ENCODE assay signal across 9 mouse cellular contexts in genomic region chr1:158596726-158597448, GRCm38 (mm10).
DNase-seq lines count a peak whose midpoint lies in the region; ATAC-seq and TF ChIP-seq lines count a peak whose summit lies in the region.
"Had no signal": no experiment of that assay in that cellular context is flagged by ENCODE, and none has a peak within 500 bp of the region (broad histone marks: within the 10 kb centered on the region; RNA-seq: fewer than 3 reads in every experiment).

No protein-coding gene starts in this region.

- peak; percentile 90 for ATAC-seq in kidney, embryonic 16.5 days (ENCODE audit: low FRiP score, low TSS enrichment)

- no peaks in the 10 kb centered on the region for H3K4me1 ChIP-seq in kidney, embryonic 16.5 days (ENCODE audit: insufficient read depth, low read length)
- no peaks in the 10 kb centered on the region for H3K4me1 ChIP-seq in lung, adult 2 months (ENCODE audit: control insufficient read depth, insufficient read depth, low read length)
- 0 out of 2 replicates have a peak, but pooled peaks cover 5% of the 10 kb centered on the region for H3K4me1 ChIP-seq in olfactory bulb, adult 2 months (ENCODE audit: control insufficient read depth, insufficient read depth, low read length)
- H3K4me1 ChIP-seq: liver, embryonic 13.5 days had no signal

- no peak overlapping the region for H3K27ac ChIP-seq in kidney, embryonic 16.5 days (ENCODE audit: low read length)
- no peak overlapping the region for H3K27ac ChIP-seq in olfactory bulb, adult 2 months (ENCODE audit: insufficient read depth, low read depth, low read length)
- H3K27ac ChIP-seq: liver, embryonic 13.5 days had no signal

- no peaks in the 10 kb centered on the region for H3K9me3 ChIP-seq in kidney, embryonic 16.5 days (ENCODE audit: low read length)
- H3K9me3 ChIP-seq: liver, embryonic 13.5 days had no signal

- TF ChIP-seq POLR2A in lung, adult 2 months (IDR thresholded peaks at IDR 0.05; ENCODE audit: borderline replicate concordance, extremely low read depth, low read depth, low read length), result no peak
- TF ChIP-seq POLR2A in olfactory bulb, adult 2 months (IDR thresholded peaks at IDR 0.05; ENCODE audit: insufficient read depth, low read depth, low read length), result no peak

- no peak overlapping the region for H3K4me3 ChIP-seq in kidney, embryonic 16.5 days (ENCODE audit: low read length)
- no peak overlapping the region for H3K4me3 ChIP-seq in lung, adult 2 months (replicated peaks; ENCODE audit: extremely low read depth, low read depth, low read length)
- H3K4me3 ChIP-seq in olfactory bulb, adult 2 months (ENCODE audit: insufficient read depth, low read depth, low read length), result no peak overlapping the region
- H3K4me3 ChIP-seq: liver, embryonic 13.5 days had no signal

- TF ChIP-seq CTCF in lung, adult 2 months (IDR thresholded peaks at IDR 0.05; ENCODE audit: insufficient read depth, low read length), result peak; percentile 26
- TF ChIP-seq CTCF in olfactory bulb, adult 2 months (IDR thresholded peaks at IDR 0.05; ENCODE audit: insufficient read depth, low read depth, low read length), result peak; percentile 46; the same call in 1 of the 2 replicates

- H3K36me3 ChIP-seq in kidney, embryonic 16.5 days (ENCODE audit: insufficient read depth, low read length), result no peaks in the 10 kb centered on the region
- H3K36me3 ChIP-seq: liver, embryonic 13.5 days had no signal

- no peak overlapping the region for H3K9ac ChIP-seq in kidney, embryonic 16.5 days (replicated peaks; ENCODE audit: low read length)
- H3K9ac ChIP-seq: liver, embryonic 13.5 days had no signal

- no peak overlapping the region for H3K4me2 ChIP-seq in kidney, embryonic 16.5 days (replicated peaks; ENCODE audit: low read depth, low read length)
- H3K4me2 ChIP-seq: liver, embryonic 13.5 days had no signal

- DNase-seq in urinary bladder, postnatal 14 days (ENCODE audit: low spot score), result peak; percentile 37
- no peak for DNase-seq in urinary bladder, postnatal 10 days (ENCODE audit: low spot score)
- DNase-seq in embryo, embryonic 11.5 days (ENCODE audit: low read depth, low spot score), result peak; percentile 36
- DNase-seq in heart, adult 8-10 months (ENCODE audit: low spot score), result peak; percentile 19
- DNase-seq in lung, adult 2 months, result no peak
- no peak for DNase-seq in thymus, postnatal 10 days (ENCODE audit: low spot score in 2 of 2)
- DNase-seq: liver, embryonic 13.5 days had no signal

- 39% methylated on average over 16 of the region's 16 CpGs for WGBS in kidney, embryonic 16.5 days
- WGBS in lung, adult 2 months, result 32% methylated on average over 16 of the region's 16 CpGs
- WGBS in olfactory bulb, adult 2 months, result 43% methylated on average over 16 of the region's 16 CpGs

- no peaks in the 10 kb centered on the region for H3K27me3 ChIP-seq in kidney, embryonic 16.5 days (ENCODE audit: insufficient read depth, low read length)
- H3K27me3 ChIP-seq: liver, embryonic 13.5 days had no signal

Comparison
In these comparisons a context has a peak if more than half of its experiments do, and no peak if none do; other contexts are left out.
1. DNase-seq: peak in urinary bladder, postnatal 14 days (single experiment), embryo, embryonic 11.5 days (single experiment) and heart, adult 8-10 months (single experiment); none in urinary bladder, postnatal 10 days (single experiment), lung, adult 2 months (single experiment) and thymus, postnatal 10 days (0 of 2).